Mouse (Mus musculus): ENCODE data around the gene Mfsd12. TPM values are rescaled to one million over a fixed set of nuclear protein-coding genes. Genes with fewer than 3 reads are reported as not detected.

Gene Mfsd12
- polyA plus RNA-seq, 1 experiment: 33.1 TPM

DNA sequence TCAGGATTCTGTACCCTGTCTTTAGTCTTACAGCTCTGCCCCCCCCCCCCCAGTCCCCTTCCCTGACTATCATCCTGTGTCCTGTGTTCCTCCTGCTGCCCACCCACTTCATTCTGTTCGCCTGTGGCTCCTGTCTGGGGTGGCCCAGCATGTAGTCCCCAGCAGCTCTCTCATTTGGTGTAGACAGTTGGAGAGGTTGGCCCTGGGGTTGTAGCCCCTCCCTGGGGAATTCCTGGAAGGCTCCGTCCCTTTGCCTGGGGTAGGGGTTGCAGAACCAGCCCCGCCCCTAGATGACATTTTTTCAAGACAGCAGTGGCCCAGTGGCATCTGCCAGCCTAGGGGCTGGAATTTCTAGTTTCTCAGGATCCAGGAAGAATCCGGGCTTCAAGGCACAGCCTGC is 918 bp downstream of the Mfsd12 start:
- TF ChIP-seq POLR2A (IDR thresholded peaks at IDR 0.05; ENCODE audit: control insufficient read depth, low read depth, low read length): no peak
- TF ChIP-seq CTCF (IDR thresholded peaks at IDR 0.05; ENCODE audit: control insufficient read depth, insufficient read depth, insufficient replicate concordance, low read depth, low read length): no peak
- Histone ChIP-seq H3K36me3 (ENCODE audit: control insufficient read depth, insufficient read depth, low read length) (no peaks in the 10 kb centered on the region), H3K27ac (ENCODE audit: control insufficient read depth, insufficient read depth, low read depth, low read length) (no peak overlapping the region; the same call in 1 of the 2 replicates), H3K4me1 (ENCODE audit: control insufficient read depth, insufficient read depth, low read length) (peaks cover 31% of the 10 kb centered on the region), H3K27me3 (ENCODE audit: control insufficient read depth, insufficient read depth, low read length) (no peaks in the 10 kb centered on the region), H3K4me3 (ENCODE audit: control insufficient read depth, low read depth, low read length) (peak overlapping the region; percentile 98)

DNA sequence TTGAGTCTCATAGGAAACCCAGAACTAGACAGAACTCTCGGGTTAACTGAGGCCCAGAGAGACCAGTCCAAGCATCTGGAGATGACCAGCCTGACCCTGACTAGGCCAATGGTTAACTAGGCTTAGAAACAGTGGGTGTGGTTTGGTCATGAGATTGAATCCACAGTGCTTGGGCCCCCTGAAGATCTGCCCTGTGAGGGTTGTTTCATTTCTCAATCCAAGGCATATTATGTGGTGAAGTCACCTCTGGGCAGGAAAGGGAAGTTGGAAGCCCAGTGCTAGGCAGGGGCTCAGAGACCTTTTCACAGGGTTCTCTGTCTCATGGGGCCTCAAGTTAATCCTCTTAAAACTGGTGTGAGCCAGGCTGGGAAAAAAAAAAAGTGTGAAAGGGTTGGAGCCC is 1.6 kb downstream of the Mfsd12 start:
- Histone ChIP-seq H3K36me3 (ENCODE audit: control insufficient read depth, insufficient read depth, low read length) (no peaks in the 10 kb centered on the region), H3K4me1 (ENCODE audit: control insufficient read depth, insufficient read depth, low read length) (peaks cover 36% of the 10 kb centered on the region), H3K27ac (ENCODE audit: control insufficient read depth, insufficient read depth, low read depth, low read length) (no peak overlapping the region), H3K4me3 (ENCODE audit: control insufficient read depth, low read depth, low read length) (peak overlapping the region; percentile 98), H3K27me3 (ENCODE audit: control insufficient read depth, insufficient read depth, low read length) (no peaks in the 10 kb centered on the region)
- no peak for TF ChIP-seq POLR2A (IDR thresholded peaks at IDR 0.05; ENCODE audit: control insufficient read depth, low read depth, low read length)
- no peak for TF ChIP-seq CTCF (IDR thresholded peaks at IDR 0.05; ENCODE audit: control insufficient read depth, insufficient read depth, insufficient replicate concordance, low read depth, low read length)

DNA sequence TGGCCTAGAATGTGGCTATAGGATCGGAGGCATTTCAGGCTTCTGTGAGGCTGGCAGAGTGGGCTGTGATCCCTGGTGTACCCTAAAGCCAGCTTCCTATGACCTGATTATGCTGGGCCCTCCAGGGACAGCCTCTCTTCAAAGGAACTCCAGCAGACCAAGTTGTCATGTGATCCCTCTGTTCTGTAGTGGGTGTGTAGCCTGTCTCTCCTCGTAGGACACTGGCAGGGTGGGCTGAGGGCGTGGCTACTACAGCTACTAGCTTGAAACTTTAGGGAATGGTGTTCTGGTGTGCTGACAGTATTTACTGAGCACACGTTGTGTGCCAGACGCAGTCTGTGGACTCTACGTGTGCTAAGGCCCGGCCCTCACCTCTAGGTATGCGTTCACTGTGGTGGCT is 3.4 kb downstream of the Mfsd12 start:
- Histone ChIP-seq H3K27ac (ENCODE audit: control insufficient read depth, insufficient read depth, low read depth, low read length) (no peak overlapping the region), H3K27me3 (ENCODE audit: control insufficient read depth, insufficient read depth, low read length) (no peaks in the 10 kb centered on the region), H3K4me3 (ENCODE audit: control insufficient read depth, low read depth, low read length) (no peak overlapping the region), H3K36me3 (ENCODE audit: control insufficient read depth, insufficient read depth, low read length) (no peaks in the 10 kb centered on the region), H3K4me1 (ENCODE audit: control insufficient read depth, insufficient read depth, low read length) (peaks cover 41% of the 10 kb centered on the region)
- TF ChIP-seq CTCF (IDR thresholded peaks at IDR 0.05; ENCODE audit: control insufficient read depth, insufficient read depth, insufficient replicate concordance, low read depth, low read length): no peak
- TF ChIP-seq POLR2A (IDR thresholded peaks at IDR 0.05; ENCODE audit: control insufficient read depth, low read depth, low read length): no peak

DNA sequence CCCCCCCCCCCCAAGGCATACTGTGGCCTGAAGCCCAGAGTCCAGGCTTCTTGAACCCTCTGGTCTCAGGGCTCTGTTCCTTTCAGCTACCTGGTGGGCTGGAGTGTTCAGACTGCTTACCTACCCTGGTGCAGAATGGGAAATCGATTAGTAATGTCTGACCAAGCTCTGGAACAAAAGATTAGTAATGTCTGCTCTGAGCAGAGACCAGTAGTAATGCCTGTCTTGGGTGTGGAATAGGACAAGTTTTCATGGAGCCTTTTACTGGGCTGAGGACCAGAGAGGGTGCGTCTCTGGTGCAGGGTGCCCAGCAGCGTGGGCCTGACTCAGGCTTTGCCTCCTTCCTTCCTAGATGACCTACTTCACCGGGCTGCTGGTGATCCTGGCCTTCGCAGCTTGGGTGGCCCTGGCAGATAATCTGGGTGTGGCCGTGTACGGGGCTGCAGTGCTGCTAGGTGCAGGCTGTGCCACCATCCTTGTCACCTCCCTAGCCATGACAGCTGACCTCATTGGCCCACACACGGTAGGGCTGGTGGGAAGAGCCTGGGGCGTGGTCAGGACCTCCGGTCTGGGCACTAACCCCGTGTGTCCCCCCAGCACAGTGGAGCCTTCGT is 5.2 kb downstream of the Mfsd12 start:
- H3K27me3 ChIP-seq (ENCODE audit: control insufficient read depth, insufficient read depth, low read length): no peaks in the 10 kb centered on the region
- H3K36me3 ChIP-seq (ENCODE audit: control insufficient read depth, insufficient read depth, low read length): no peaks in the 10 kb centered on the region
- H3K4me1 ChIP-seq (ENCODE audit: control insufficient read depth, insufficient read depth, low read length): peaks cover 28% of the 10 kb centered on the region
- no peak overlapping the region for H3K27ac ChIP-seq (ENCODE audit: control insufficient read depth, insufficient read depth, low read depth, low read length)
- TF ChIP-seq POLR2A (IDR thresholded peaks at IDR 0.05; ENCODE audit: control insufficient read depth, low read depth, low read length) (no peak), CTCF (IDR thresholded peaks at IDR 0.05; ENCODE audit: control insufficient read depth, insufficient read depth, insufficient replicate concordance, low read depth, low read length) (no peak)
- H3K4me3 ChIP-seq (ENCODE audit: control insufficient read depth, low read depth, low read length): peak overlapping the region; percentile 83

DNA sequence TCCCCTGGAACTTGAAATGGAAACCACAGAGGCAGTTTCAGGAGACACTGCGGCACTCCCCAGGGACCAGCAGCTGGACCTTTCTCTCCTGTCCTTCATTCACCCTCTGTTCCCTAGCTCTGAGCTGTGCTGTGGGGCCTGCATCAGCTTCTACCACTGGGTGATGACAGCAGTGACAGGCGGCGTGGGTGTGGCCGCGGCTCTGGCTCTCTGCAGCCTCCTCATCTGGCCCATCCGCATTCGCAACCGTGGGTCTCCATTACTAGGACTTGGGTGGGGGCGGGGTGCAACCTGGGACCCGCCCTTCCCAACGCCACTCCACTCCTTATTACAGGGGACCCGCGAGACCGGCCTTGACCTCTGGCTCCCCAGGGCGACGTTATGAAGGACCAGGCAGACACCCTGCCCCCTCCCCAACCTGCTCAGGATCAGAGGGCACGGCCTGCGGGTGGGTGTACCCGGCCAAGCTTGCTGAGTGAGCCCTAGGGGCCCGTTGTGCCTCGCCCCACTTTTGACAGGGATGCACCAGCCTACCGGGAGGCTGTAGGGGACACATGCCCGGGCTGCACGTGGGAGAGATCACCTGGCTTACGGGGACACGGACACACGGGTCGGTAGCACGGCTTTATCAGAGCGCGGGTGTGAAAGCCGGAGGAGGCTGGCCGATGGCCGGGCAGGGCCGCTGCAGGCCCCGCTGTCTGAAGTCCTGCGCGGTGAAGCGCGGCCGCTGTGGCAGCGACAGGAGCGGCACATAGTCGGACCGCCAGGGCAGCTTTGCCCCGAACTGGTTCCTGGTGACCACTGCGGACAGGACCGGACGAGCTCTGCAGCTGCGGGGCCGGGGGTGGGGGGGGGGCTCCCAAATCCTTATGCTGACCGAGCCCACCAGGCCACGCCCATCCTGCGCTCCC is 6.4 kb downstream of the Mfsd12 start:
- Histone ChIP-seq H3K27ac (ENCODE audit: control insufficient read depth, insufficient read depth, low read depth, low read length) (peak overlapping the region; percentile 32; the same call in 1 of the 2 replicates), H3K4me3 (ENCODE audit: control insufficient read depth, low read depth, low read length) (peak overlapping the region; percentile 83), H3K27me3 (ENCODE audit: control insufficient read depth, insufficient read depth, low read length) (no peaks in the 10 kb centered on the region), H3K4me1 (ENCODE audit: control insufficient read depth, insufficient read depth, low read length) (peaks cover 19% of the 10 kb centered on the region), H3K36me3 (ENCODE audit: control insufficient read depth, insufficient read depth, low read length) (no peaks in the 10 kb centered on the region)
- TF ChIP-seq POLR2A (IDR thresholded peaks at IDR 0.05; ENCODE audit: control insufficient read depth, low read depth, low read length): no peak
- no peak for TF ChIP-seq CTCF (IDR thresholded peaks at IDR 0.05; ENCODE audit: control insufficient read depth, insufficient read depth, insufficient replicate concordance, low read depth, low read length)

DNA sequence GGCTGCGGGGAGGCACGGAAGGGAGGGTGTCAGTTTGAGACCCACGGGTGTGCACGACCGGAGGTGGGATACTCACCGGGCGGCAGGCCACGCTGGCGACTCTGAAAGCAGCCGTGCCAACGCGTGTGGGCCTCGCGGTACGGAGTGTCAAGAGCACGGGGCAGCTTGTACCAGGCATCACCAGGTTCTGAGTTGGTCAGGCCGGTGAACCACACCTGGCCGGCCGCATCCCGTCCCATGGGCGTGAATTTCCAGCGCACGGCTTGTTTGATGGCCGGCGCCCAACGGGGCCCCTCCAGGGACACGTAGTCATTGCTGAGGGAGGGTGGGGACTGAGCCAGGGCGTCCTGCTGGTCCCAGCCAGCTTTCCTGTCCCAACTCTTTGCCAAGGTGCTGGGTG is 7.4 kb downstream of the Mfsd12 start:
- Histone ChIP-seq H3K4me1 (ENCODE audit: control insufficient read depth, insufficient read depth, low read length) (peaks cover 19% of the 10 kb centered on the region), H3K4me3 (ENCODE audit: control insufficient read depth, low read depth, low read length) (peak overlapping the region; percentile 83), H3K27me3 (ENCODE audit: control insufficient read depth, insufficient read depth, low read length) (no peaks in the 10 kb centered on the region), H3K36me3 (ENCODE audit: control insufficient read depth, insufficient read depth, low read length) (no peaks in the 10 kb centered on the region), H3K27ac (ENCODE audit: control insufficient read depth, insufficient read depth, low read depth, low read length) (peak overlapping the region; percentile 85)
- TF ChIP-seq POLR2A (IDR thresholded peaks at IDR 0.05; ENCODE audit: control insufficient read depth, low read depth, low read length) (no peak; the same call in 1 of the 2 replicates), CTCF (IDR thresholded peaks at IDR 0.05; ENCODE audit: control insufficient read depth, insufficient read depth, insufficient replicate concordance, low read depth, low read length) (no peak)

DNA sequence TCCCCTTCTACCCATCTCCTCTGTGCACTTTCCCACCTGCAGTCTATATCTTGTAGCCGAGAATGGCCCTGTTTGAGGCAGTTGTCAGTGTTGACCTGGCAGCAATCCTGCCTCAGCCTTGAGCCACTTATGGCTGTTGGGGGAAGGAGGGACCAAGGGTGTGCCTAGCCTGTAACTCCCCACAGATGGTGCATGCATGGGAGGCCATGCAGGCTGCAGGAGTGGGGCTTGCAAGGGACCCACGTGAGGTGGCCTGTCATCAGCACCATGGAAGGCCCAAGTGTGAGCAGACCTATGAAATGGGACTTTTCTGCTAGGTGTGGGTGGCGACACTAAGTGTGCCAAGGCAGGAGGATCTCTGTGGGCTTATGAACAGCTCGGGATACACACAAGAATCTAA is 7.8 kb downstream of the Mfsd12 start:
- H3K4me1 ChIP-seq (ENCODE audit: control insufficient read depth, insufficient read depth, low read length): peaks cover 19% of the 10 kb centered on the region
- H3K4me3 ChIP-seq (ENCODE audit: control insufficient read depth, low read depth, low read length): peak overlapping the region; percentile 83
- peak overlapping the region; percentile 85 for H3K27ac ChIP-seq (ENCODE audit: control insufficient read depth, insufficient read depth, low read depth, low read length)
- H3K27me3 ChIP-seq (ENCODE audit: control insufficient read depth, insufficient read depth, low read length): no peaks in the 10 kb centered on the region
- TF ChIP-seq CTCF (IDR thresholded peaks at IDR 0.05; ENCODE audit: control insufficient read depth, insufficient read depth, insufficient replicate concordance, low read depth, low read length) (no peak), POLR2A (IDR thresholded peaks at IDR 0.05; ENCODE audit: control insufficient read depth, low read depth, low read length) (no peak; the same call in 1 of the 2 replicates)
- H3K36me3 ChIP-seq (ENCODE audit: control insufficient read depth, insufficient read depth, low read length): no peaks in the 10 kb centered on the region
